Mouse (Mus musculus): ENCODE measurements around the gene Zfyve1.
"Not testable (repeated sequence)": the region's sequence is repeated elsewhere in the genome, so short reads cannot be mapped to it uniquely, and the experiment has no call there.

Gene Zfyve1

GRCm38 (mm10) chr12:83597025-83597501 is at the start of gene Zfyve1:
Zfyve1 (minus strand) TSS chr12:83597222.
- DNase-seq (ENCODE audit: low spot score): peak; percentile 98

- DNase-seq (ENCODE audit: low spot score): no peak
Measured at GRCm38 (mm10) chr12:83643116-83643515, 46.1 kb upstream of the Zfyve1 start.

- no peak for DNase-seq (ENCODE audit: low spot score)
Measured at GRCm38 (mm10) chr12:83641233-83641632, 44.2 kb upstream of the Zfyve1 start.

DNA sequence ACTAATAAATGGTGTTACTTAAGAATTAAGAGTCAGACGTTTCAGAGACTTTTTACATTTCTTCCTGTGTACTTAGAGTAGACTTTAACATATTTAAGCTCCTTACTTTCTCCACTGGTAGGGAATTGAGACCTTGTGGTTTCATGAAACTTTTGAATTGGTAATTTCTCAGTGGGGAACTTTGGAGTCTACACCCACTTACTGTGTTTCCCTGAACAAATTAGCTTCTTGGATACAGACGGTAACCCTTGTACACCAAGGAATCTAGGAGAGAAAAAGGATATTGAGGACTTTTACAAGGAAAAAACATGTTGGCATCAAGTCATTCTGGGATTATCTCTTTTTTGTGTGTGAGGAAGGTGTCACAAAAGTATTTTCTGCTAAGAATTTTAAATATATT is 36.8 kb upstream of the Zfyve1 start:
- no peak for DNase-seq (ENCODE audit: low spot score)

DNA sequence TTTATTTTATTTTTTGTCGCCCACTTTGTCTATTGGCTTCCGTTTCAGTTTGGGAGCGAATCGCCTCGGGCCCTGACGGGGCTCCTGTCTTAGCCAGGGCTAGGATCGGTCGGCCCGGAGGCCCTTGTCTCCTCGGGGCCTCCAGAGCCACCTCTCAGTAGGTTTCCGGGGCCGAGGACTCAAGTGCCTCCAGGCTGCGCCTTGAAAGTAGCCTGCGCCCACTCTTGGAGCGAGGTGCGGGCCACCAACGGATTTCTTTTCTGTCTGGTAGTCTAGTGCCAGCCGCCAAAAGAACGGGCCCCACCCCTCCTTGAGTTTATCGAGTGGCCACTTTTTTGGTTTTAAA is 35.6 kb upstream of the Zfyve1 start:
- peak; percentile 64 for DNase-seq (ENCODE audit: low spot score)

GRCm38 (mm10) chr12:83631743-83632679 is 35.0 kb upstream of the Zfyve1 start:
- DNase-seq (ENCODE audit: low spot score): peak; percentile 100

- DNase-seq (ENCODE audit: low spot score): not testable (repeated sequence)
Measured at GRCm38 (mm10) chr12:83630936-83631335, 33.9 kb upstream of the Zfyve1 start, which contains the start of gene Rbm25. Rbm25 (plus strand) TSS chr12:83631236.

DNA sequence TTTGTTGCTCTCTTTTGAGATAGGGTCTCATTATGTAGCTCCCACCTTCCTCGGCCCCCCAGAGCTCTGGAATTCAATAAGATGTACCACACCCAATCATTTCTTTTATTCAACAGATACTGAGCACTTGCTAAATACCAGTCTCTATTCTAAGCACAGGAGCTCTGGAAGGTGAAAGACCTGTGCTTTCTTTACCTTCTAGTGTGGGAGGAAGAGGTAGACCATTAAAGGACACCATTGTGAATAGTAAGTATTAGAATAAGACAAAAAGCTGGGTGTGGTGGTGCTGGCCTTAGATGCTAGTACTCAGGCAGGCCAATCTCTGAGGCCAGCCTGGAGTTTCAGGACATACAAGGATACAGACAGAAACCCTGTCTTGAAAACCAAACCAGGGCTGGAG is 27.3 kb upstream of the Zfyve1 start:
- no peak for DNase-seq (ENCODE audit: low spot score)

DNA sequence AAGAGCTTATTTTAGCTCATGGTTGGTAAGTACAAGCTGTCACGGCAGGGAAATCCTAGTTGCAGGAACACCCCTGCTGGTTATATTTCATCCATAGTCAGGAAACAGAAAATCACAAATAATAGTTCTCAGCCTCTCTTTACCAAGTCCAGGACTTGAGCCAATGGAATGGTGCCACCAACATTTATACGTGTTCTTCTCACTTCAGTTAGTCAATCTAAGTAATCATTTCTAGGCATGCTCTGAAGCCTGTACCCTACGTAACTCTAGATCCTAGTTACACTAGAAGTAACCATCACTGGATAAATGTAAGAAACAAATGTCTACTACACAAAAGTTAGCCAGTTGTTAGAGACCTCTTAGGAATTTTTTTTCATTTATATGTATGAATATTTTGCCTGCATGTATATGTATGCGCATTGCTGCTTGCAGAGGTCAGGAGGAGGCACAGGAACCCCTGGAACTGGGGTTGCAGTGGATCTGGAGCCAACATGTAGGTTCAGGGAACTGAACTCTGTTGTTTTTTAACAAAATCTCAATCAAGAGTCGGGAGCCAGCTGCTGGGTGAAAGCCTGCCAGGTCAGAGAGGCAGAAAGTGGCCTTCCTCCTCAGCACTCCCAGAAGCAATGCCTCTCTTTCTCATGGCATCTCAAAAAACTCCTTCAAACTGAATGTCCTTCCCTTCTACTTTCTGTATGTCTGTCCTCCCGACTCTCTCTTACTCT is 25.2 kb upstream of the Zfyve1 start:
- no peak for DNase-seq (ENCODE audit: low spot score)

GRCm38 (mm10) chr12:83620694-83621093 is 23.7 kb upstream of the Zfyve1 start:
- DNase-seq (ENCODE audit: low spot score): not testable (repeated sequence)

DNA sequence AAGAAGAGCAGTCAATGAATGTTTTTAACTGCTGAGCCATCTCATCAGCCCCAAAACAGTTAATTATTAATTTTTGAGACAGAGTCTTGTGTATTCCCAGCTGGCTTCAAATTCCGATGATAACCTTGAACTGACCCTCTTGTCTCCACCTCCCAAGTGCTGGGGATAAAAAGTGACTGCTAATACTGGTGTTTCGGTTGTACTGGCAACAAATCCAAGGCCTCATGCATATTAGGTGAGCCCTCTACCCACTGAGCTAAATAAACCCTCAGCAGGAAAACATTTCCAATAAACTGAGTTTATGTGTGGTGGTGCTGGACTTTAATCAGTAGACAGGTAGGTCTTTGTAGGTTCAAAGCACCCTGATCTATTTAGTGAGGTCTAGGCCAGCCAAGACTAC is 22.0 kb upstream of the Zfyve1 start:
- no peak for DNase-seq (ENCODE audit: low spot score)

- DNase-seq (ENCODE audit: low spot score): no peak
Measured at GRCm38 (mm10) chr12:83617261-83617660, 20.2 kb upstream of the Zfyve1 start.

- DNase-seq (ENCODE audit: low spot score): not testable (repeated sequence)
Measured at GRCm38 (mm10) chr12:83606411-83606810, 9.4 kb upstream of the Zfyve1 start.

- no peak for DNase-seq (ENCODE audit: low spot score)
Measured at GRCm38 (mm10) chr12:83602285-83602684, 5.3 kb upstream of the Zfyve1 start.

DNA sequence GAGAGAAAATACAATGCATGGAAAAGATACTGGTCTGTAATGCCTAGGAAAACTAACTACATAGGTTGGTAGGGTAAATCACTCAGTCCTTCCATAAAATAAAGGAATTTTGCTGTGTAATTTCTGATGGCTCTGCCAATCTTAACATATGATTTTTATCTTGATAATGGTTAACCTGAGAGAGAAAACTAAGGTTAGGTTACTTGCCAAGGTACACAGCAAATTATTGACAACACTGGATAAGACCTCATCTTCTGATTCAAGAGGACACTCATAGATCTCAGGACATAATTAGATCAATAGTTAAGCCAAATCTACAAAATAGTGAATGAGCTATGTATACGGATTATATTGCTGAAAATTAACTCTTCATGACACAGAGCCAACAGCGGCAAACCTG is 859 bp upstream of the Zfyve1 start:
- DNase-seq (ENCODE audit: low spot score): no peak

DNA sequence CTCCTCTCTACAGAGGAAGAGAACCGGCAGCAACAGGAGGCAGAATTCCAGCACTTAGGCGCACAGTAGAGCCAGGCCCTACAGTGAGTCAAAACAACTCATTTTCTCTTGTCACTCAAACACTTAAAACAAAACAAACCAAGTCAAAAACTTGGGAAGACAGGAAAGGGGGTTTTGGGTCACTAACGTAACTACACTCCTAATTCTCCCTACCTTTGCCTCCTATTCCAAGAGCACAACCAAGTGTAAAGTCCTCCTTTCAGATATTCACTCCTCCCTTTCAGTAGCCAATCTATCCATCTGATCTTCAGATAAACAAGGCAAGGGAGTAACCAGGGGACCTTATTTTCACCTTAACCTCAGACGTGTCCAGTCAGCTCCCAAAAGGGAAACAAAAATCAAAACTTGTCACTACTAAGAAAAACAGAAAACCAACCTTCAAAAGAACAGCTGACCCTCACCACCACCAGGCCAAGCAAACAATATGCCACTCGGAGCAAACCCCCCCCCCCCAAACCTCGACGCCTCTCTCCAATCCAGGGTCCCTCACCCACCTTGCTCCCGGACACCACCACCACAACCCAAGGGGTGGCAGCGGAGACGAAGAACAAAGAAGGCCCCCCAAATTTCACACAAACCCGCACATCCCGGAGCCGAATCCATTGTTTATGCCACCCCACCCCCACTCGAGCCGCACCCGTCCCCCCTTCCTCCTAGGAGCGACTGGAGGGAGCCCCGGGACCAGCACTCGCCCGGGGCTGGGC is 649 bp downstream of the Zfyve1 start:
- DNase-seq (ENCODE audit: low spot score): no peak

- no peak for DNase-seq (ENCODE audit: low spot score)
Measured at GRCm38 (mm10) chr12:83594454-83595040, 2.5 kb downstream of the Zfyve1 start.

- DNase-seq (ENCODE audit: low spot score): no peak
Measured at GRCm38 (mm10) chr12:83591754-83592501, 5.1 kb downstream of the Zfyve1 start.

GRCm38 (mm10) chr12:83586628-83587027 is 10.4 kb downstream of the Zfyve1 start:
- no peak for DNase-seq (ENCODE audit: low spot score)

DNA sequence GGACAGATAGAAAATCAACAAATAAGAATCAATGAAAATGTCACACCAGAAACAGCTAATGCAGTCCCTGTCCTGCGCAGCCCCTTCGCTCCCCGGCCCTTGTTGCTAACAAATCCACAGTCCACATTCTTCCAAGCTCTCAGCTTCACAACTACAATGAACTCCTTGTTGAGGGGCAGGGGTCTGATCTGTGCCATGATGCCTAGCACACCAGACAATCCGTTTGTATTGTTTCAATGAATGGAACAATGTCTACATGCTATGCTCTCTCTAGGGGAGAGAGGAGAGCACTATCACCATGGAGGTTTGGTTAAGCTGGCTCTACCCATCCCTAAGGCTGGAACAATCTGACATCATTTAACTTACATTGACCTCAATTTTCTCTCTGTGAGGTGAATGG is 14.3 kb downstream of the Zfyve1 start:
- no peak for DNase-seq (ENCODE audit: low spot score)

- no peak for DNase-seq (ENCODE audit: low spot score)
Measured at GRCm38 (mm10) chr12:83582106-83582505, 14.9 kb downstream of the Zfyve1 start.

Data from retina, embryonic 14.5 days (tissue).